Mouse (Mus musculus): ENCODE measurements at regions not wholly inside any gene's neighbourhood (a gene's known extent, or its start where the extent isn't known, plus 50 kb on each side); places are given as distances from the start of the nearest gene placed in this dataset.

DNA sequence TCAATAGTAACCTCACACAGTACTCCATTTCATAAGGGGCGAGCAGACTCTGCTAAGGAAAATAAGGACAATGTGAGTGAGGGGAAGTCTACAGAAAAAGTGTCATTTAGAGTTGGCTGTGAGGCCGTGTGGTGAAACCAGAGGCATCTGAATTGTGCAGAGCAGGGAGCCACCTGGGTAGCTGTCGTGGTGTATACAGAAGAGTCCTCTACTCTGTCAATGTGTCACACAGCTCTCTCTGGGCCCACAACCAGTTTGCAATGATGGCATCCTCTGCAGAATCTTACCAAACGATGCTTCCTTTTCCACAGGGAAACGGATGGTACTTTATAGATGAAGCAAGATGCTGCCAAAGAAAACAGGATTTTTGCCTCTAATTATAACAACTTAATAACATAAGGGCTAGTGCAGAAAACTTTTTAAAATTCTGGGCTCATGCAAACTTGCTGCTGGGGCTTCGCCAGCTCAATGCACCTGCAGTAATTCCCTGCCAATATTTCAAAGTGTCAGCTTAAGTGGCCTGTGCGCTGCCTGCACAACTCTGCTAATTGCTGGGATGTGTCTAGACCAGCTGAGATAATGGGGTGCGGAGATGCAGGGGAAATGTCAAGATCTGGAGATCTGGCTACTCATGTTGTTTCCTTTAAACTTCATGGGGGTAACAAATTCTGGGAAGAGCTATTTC is 505.8 kb downstream of the Dok5 start:
- no peak overlapping the region for H3K4me3 ChIP-seq

DNA sequence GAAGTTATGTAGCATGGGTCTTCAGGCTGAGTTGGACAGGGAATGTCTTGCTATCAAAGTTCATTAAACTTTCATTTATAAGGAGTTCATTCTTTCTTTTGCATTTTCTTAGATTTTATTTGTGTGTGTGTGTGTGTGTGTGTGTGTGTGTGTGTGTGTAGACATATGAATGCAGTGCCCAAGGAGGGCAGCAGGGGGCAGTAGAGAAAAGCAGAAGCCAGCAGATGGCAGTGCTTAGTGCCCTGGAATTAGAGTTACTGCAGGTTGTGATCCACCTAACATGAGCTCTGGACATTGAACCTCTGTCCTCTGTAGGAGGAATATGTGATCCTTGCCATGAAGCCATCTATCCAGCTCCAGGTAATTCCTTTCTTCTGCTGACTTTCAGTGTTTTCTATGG is 501.2 kb downstream of the Dok5 start:
- TF ChIP-seq CEBPB (IDR thresholded peaks at IDR 0.05; ENCODE audit: insufficient read depth, poor library complexity, severe bottlenecking) (no peak), TCF3 (IDR thresholded peaks at IDR 0.05; ENCODE audit: insufficient read length, low read depth) (no peak), MYOG (IDR thresholded peaks at IDR 0.05; ENCODE audit: control insufficient read depth in 1 of 3, insufficient read depth in 1 of 3, insufficient read length in 2 of 3, low read depth in 2 of 3) (no peak), REST (IDR thresholded peaks at IDR 0.05; ENCODE audit: insufficient read depth, insufficient read length) (no peak), MYOD1 (IDR thresholded peaks at IDR 0.05; ENCODE audit: control insufficient read depth in 1 of 3, insufficient read length in 2 of 3, low read depth in 2 of 3) (no peak)
- Histone ChIP-seq H3K79me2 (ENCODE audit: control insufficient read depth, insufficient read depth) (no peaks in the 10 kb centered on the region), H3K4me3 (no peak overlapping the region)

More for the DNA sequence above, 505.8 kb downstream of the Dok5 start:
- TF ChIP-seq POLR2A (IDR thresholded peaks at IDR 0.05; ENCODE audit: insufficient read length, low read depth) (no peak), SRF (IDR thresholded peaks at IDR 0.05; ENCODE audit: control insufficient read depth, insufficient read length, low read depth) (no peak), REST (IDR thresholded peaks at IDR 0.05; ENCODE audit: insufficient read depth, insufficient read length) (no peak), MAX (IDR thresholded peaks at IDR 0.05; ENCODE audit: low read depth) (no peak), USF1 (IDR thresholded peaks at IDR 0.05; ENCODE audit: low read depth) (no peak), MYOD1 (IDR thresholded peaks at IDR 0.05; ENCODE audit: control insufficient read depth in 1 of 3, insufficient read length in 2 of 3, low read depth in 2 of 3) (no peak), CEBPB (IDR thresholded peaks at IDR 0.05; ENCODE audit: insufficient read depth, poor library complexity, severe bottlenecking) (no peak), TCF3 (IDR thresholded peaks at IDR 0.05; ENCODE audit: insufficient read length, low read depth) (no peak)
- Histone ChIP-seq H3ac (ENCODE audit: control insufficient read depth, insufficient read length) (no peak overlapping the region), H3K36me3 (ENCODE audit: control insufficient read depth, insufficient read depth) (no peaks in the 10 kb centered on the region), H3K27me3 (ENCODE audit: control insufficient read depth, insufficient read depth, insufficient read length) (no peaks in the 10 kb centered on the region), H3K79me2 (ENCODE audit: control insufficient read depth, insufficient read depth) (no peaks in the 10 kb centered on the region), H3K4me2 (ENCODE audit: low read depth) (no peak overlapping the region)

DNA sequence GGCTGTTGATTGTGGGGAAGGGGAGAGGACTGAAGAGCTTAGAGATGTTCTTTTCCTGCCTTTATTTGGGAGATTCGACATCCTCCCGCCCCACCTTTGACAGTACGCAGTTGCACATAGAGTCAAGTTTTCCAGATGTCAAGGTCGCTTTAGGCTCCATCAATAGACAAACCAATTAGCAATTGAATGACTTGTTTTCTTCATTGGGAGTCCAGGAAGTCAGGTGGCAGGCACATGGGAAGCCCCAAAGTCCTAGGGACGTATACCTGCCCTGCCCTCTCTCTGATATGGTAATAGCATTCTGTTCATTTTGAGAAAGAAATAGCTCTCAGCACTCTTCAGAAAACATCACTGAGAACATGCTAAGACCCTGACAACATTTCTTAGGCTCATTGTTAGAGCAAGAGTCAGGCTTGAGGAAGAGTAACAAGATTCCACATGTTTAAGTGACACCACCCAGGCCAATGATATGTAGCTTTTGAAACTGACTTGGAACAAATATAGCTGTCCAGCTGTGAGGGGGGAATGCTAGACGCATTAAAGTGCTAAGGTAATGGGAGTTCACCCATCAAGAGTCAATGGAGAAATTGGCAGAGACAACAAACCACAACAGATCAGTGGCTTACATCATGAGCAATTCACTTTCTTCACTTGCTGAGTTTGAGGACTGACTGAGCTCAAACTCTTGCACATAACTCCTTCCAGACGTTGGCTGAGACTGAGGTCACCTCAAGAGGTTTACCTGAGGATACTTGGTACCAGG is 499.9 kb downstream of the Dok5 start:
- Histone ChIP-seq H3K79me2 (ENCODE audit: control insufficient read depth, insufficient read depth) (no peaks in the 10 kb centered on the region), H3K27me3 (ENCODE audit: control insufficient read depth, insufficient read depth, insufficient read length) (no peaks in the 10 kb centered on the region), H3K4me2 (ENCODE audit: low read depth) (no peak overlapping the region), H3K4me3 (no peak overlapping the region), H3ac (ENCODE audit: control insufficient read depth, insufficient read length) (no peak overlapping the region), H3K36me3 (ENCODE audit: control insufficient read depth, insufficient read depth) (no peaks in the 10 kb centered on the region)
- TF ChIP-seq MYOG (IDR thresholded peaks at IDR 0.05; ENCODE audit: control insufficient read depth in 1 of 3, insufficient read depth in 1 of 3, insufficient read length in 2 of 3, low read depth in 2 of 3) (no peak), SRF (IDR thresholded peaks at IDR 0.05; ENCODE audit: control insufficient read depth, insufficient read length, low read depth) (no peak), POLR2AphosphoS2 (IDR thresholded peaks at IDR 0.05; ENCODE audit: insufficient read length, low read depth) (no peak), CEBPB (IDR thresholded peaks at IDR 0.05; ENCODE audit: insufficient read depth, poor library complexity, severe bottlenecking) (no peak), E2F4 (IDR thresholded peaks at IDR 0.05; ENCODE audit: insufficient read depth) (no peak), USF1 (IDR thresholded peaks at IDR 0.05; ENCODE audit: low read depth) (no peak), POLR2A (IDR thresholded peaks at IDR 0.05; ENCODE audit: insufficient read length, low read depth) (no peak), TCF3 (IDR thresholded peaks at IDR 0.05; ENCODE audit: insufficient read length, low read depth) (no peak), MYOD1 (IDR thresholded peaks at IDR 0.05; ENCODE audit: control insufficient read depth in 1 of 3, insufficient read length in 2 of 3, low read depth in 2 of 3) (no peak), REST (IDR thresholded peaks at IDR 0.05; ENCODE audit: insufficient read depth, insufficient read length) (no peak), MAX (IDR thresholded peaks at IDR 0.05; ENCODE audit: low read depth) (no peak), TCF12 (IDR thresholded peaks at IDR 0.05; ENCODE audit: insufficient read depth, poor library complexity, severe bottlenecking) (no peak)

More for the DNA sequence above, 501.2 kb downstream of the Dok5 start:
- Histone ChIP-seq H3ac (ENCODE audit: control insufficient read depth, insufficient read length) (no peak overlapping the region), H3K36me3 (ENCODE audit: control insufficient read depth, insufficient read depth) (no peaks in the 10 kb centered on the region), H3K4me2 (ENCODE audit: low read depth) (no peak overlapping the region), H3K27me3 (ENCODE audit: control insufficient read depth, insufficient read depth, insufficient read length) (no peaks in the 10 kb centered on the region)

DNA sequence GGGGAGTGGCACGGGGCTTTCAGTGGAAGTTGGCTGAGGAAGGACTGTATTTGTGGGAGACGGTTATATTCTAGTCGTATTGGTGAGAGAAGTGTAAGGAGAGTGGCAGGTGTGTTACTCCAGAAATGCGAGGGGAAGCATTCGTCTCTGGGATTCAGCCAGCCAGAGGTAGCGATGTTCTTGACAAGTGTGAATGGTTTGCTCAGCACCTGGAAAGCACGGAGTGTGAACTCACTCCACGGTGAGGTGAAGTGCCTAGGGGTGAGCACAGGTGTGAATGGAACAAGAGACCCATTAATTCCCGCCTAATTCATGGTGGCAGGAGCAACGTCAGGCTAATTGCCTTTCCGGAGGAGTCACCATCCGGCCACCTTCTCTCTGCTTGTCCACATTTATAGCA is 498.9 kb downstream of the Dok5 start:
- H3K27me3 ChIP-seq (ENCODE audit: control insufficient read depth, insufficient read depth, insufficient read length) = no peaks in the 10 kb centered on the region
- H3K36me3 ChIP-seq (ENCODE audit: control insufficient read depth, insufficient read depth) = no peaks in the 10 kb centered on the region
- H3ac ChIP-seq (ENCODE audit: control insufficient read depth, insufficient read length) = no peak overlapping the region
- H3K4me3 ChIP-seq = no peak overlapping the region
- TF ChIP-seq POLR2AphosphoS2 (IDR thresholded peaks at IDR 0.05; ENCODE audit: insufficient read length, low read depth) = no peak
- H3K79me2 ChIP-seq (ENCODE audit: control insufficient read depth, insufficient read depth) = no peaks in the 10 kb centered on the region
- H3K4me2 ChIP-seq (ENCODE audit: low read depth) = no peak overlapping the region

DNA sequence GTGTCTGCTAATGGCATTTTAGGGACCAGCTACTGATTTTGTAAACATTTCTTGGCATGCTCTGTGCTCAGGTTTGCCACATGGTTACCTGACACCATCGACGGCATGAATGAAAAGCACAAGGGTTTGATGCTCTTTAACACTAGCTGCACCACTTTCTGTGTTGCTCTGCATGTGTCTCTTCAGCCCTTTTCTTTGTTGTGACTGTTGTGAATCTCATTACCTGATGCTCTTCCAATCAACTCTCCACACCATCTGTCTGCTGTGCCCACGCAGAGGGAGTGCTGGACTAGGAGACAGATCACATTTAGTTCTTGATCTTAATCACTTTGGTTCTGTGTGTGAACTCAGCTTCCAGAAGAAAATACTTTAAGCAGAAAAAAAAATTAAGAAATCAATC is 496.6 kb downstream of the Dok5 start:
- Histone ChIP-seq H3K4me2 (ENCODE audit: low read depth) (no peak overlapping the region), H3K36me3 (ENCODE audit: control insufficient read depth, insufficient read depth) (no peaks in the 10 kb centered on the region), H3K79me2 (ENCODE audit: control insufficient read depth, insufficient read depth) (no peaks in the 10 kb centered on the region), H3K4me3 (no peak overlapping the region), H3K27me3 (ENCODE audit: control insufficient read depth, insufficient read depth, insufficient read length) (no peaks in the 10 kb centered on the region), H3ac (ENCODE audit: control insufficient read depth, insufficient read length) (no peak overlapping the region)
- TF ChIP-seq POLR2AphosphoS2 (IDR thresholded peaks at IDR 0.05; ENCODE audit: insufficient read length, low read depth) (no peak), MYOG (IDR thresholded peaks at IDR 0.05; ENCODE audit: control insufficient read depth in 1 of 3, insufficient read depth in 1 of 3, insufficient read length in 2 of 3, low read depth in 2 of 3) (no peak), MYOD1 (IDR thresholded peaks at IDR 0.05; ENCODE audit: control insufficient read depth in 1 of 3, insufficient read length in 2 of 3, low read depth in 2 of 3) (no peak), MAX (IDR thresholded peaks at IDR 0.05; ENCODE audit: low read depth) (no peak), TCF12 (IDR thresholded peaks at IDR 0.05; ENCODE audit: insufficient read depth, poor library complexity, severe bottlenecking) (no peak), REST (IDR thresholded peaks at IDR 0.05; ENCODE audit: insufficient read depth, insufficient read length) (no peak), CEBPB (IDR thresholded peaks at IDR 0.05; ENCODE audit: insufficient read depth, poor library complexity, severe bottlenecking) (no peak), E2F4 (IDR thresholded peaks at IDR 0.05; ENCODE audit: insufficient read depth) (no peak), TCF3 (IDR thresholded peaks at IDR 0.05; ENCODE audit: insufficient read length, low read depth) (no peak), USF1 (IDR thresholded peaks at IDR 0.05; ENCODE audit: low read depth) (no peak), SRF (IDR thresholded peaks at IDR 0.05; ENCODE audit: control insufficient read depth, insufficient read length, low read depth) (no peak), POLR2A (IDR thresholded peaks at IDR 0.05; ENCODE audit: insufficient read length, low read depth) (no peak)

Data from myocyte (in vitro differentiated cells).